Mouse (Mus musculus): ENCODE data around the gene Slc15a5. TPM values are rescaled to one million over a fixed set of nuclear protein-coding genes. Genes with fewer than 3 reads are reported as not detected.

The Slc15a5 gene
- polyA plus RNA-seq, 1 experiment, result not detected

GRCm38 (mm10) chr6:138045364-138045763 lies 34.4 kb downstream of the Slc15a5 start:
- H3K4me3 ChIP-seq, result no peak overlapping the region
- no peak overlapping the region for H3K4me2 ChIP-seq (ENCODE audit: low read depth)
- no peaks in the 10 kb centered on the region for H3K79me2 ChIP-seq (ENCODE audit: control insufficient read depth, insufficient read depth)
- no peaks in the 10 kb centered on the region for H3K27me3 ChIP-seq (ENCODE audit: control insufficient read depth, insufficient read depth, insufficient read length)
- H3K36me3 ChIP-seq (ENCODE audit: control insufficient read depth, insufficient read depth), result no peaks in the 10 kb centered on the region
- H3ac ChIP-seq (ENCODE audit: control insufficient read depth, insufficient read length), result no peak overlapping the region
- TF ChIP-seq POLR2A (IDR thresholded peaks at IDR 0.05; ENCODE audit: insufficient read length, low read depth) (no peak), REST (IDR thresholded peaks at IDR 0.05; ENCODE audit: insufficient read depth, insufficient read length) (no peak), MYOD1 (IDR thresholded peaks at IDR 0.05; ENCODE audit: control insufficient read depth in 1 of 3, insufficient read length in 2 of 3, low read depth in 2 of 3) (no peak), POLR2AphosphoS2 (IDR thresholded peaks at IDR 0.05; ENCODE audit: insufficient read length, low read depth) (no peak), E2F4 (IDR thresholded peaks at IDR 0.05; ENCODE audit: insufficient read depth) (no peak), CEBPB (IDR thresholded peaks at IDR 0.05; ENCODE audit: insufficient read depth, poor library complexity, severe bottlenecking) (no peak), TCF3 (IDR thresholded peaks at IDR 0.05; ENCODE audit: insufficient read length, low read depth) (no peak), SRF (IDR thresholded peaks at IDR 0.05; ENCODE audit: control insufficient read depth, insufficient read length, low read depth) (no peak), TCF12 (IDR thresholded peaks at IDR 0.05; ENCODE audit: insufficient read depth, poor library complexity, severe bottlenecking) (no peak), MAX (IDR thresholded peaks at IDR 0.05; ENCODE audit: low read depth) (no peak), MYOG (IDR thresholded peaks at IDR 0.05; ENCODE audit: control insufficient read depth in 1 of 3, insufficient read depth in 1 of 3, insufficient read length in 2 of 3, low read depth in 2 of 3) (no peak), USF1 (IDR thresholded peaks at IDR 0.05; ENCODE audit: low read depth) (no peak)

- Histone ChIP-seq H3K4me2 (ENCODE audit: low read depth) (no peak overlapping the region), H3K4me3 (no peak overlapping the region), H3ac (ENCODE audit: control insufficient read depth, insufficient read length) (no peak overlapping the region), H3K79me2 (ENCODE audit: control insufficient read depth, insufficient read depth) (no peaks in the 10 kb centered on the region), H3K27me3 (ENCODE audit: control insufficient read depth, insufficient read depth, insufficient read length) (no peaks in the 10 kb centered on the region), H3K36me3 (ENCODE audit: control insufficient read depth, insufficient read depth) (no peaks in the 10 kb centered on the region)
- TF ChIP-seq REST (IDR thresholded peaks at IDR 0.05; ENCODE audit: insufficient read depth, insufficient read length) (no peak), POLR2AphosphoS2 (IDR thresholded peaks at IDR 0.05; ENCODE audit: insufficient read length, low read depth) (no peak)
Observed at GRCm38 (mm10) chr6:138042891-138043290, 36.8 kb downstream of the Slc15a5 start.

GRCm38 (mm10) chr6:138041865-138042264 lies 37.9 kb downstream of the Slc15a5 start:
- no peak overlapping the region for H3ac ChIP-seq (ENCODE audit: control insufficient read depth, insufficient read length)

GRCm38 (mm10) chr6:138037587-138037986 lies 42.1 kb downstream of the Slc15a5 start:
- Histone ChIP-seq H3K27me3 (ENCODE audit: control insufficient read depth, insufficient read depth, insufficient read length) (no peaks in the 10 kb centered on the region), H3K79me2 (ENCODE audit: control insufficient read depth, insufficient read depth) (no peaks in the 10 kb centered on the region), H3K4me2 (ENCODE audit: low read depth) (no peak overlapping the region), H3K4me3 (no peak overlapping the region), H3ac (ENCODE audit: control insufficient read depth, insufficient read length) (no peak overlapping the region), H3K36me3 (ENCODE audit: control insufficient read depth, insufficient read depth) (no peaks in the 10 kb centered on the region)
- no peak for TF ChIP-seq USF1 (IDR thresholded peaks at IDR 0.05; ENCODE audit: low read depth)
- TF ChIP-seq CEBPB (IDR thresholded peaks at IDR 0.05; ENCODE audit: insufficient read depth, poor library complexity, severe bottlenecking), result no peak
- no peak for TF ChIP-seq POLR2AphosphoS2 (IDR thresholded peaks at IDR 0.05; ENCODE audit: insufficient read length, low read depth)
- no peak for TF ChIP-seq TCF3 (IDR thresholded peaks at IDR 0.05; ENCODE audit: insufficient read length, low read depth)
- TF ChIP-seq MYOG (IDR thresholded peaks at IDR 0.05; ENCODE audit: control insufficient read depth in 1 of 3, insufficient read depth in 1 of 3, insufficient read length in 2 of 3, low read depth in 2 of 3), result no peak
- no peak for TF ChIP-seq MYOD1 (IDR thresholded peaks at IDR 0.05; ENCODE audit: control insufficient read depth in 1 of 3, insufficient read length in 2 of 3, low read depth in 2 of 3)
- TF ChIP-seq MAX (IDR thresholded peaks at IDR 0.05; ENCODE audit: low read depth), result no peak
- TF ChIP-seq TCF12 (IDR thresholded peaks at IDR 0.05; ENCODE audit: insufficient read depth, poor library complexity, severe bottlenecking), result no peak
- no peak for TF ChIP-seq SRF (IDR thresholded peaks at IDR 0.05; ENCODE audit: control insufficient read depth, insufficient read length, low read depth)
- TF ChIP-seq REST (IDR thresholded peaks at IDR 0.05; ENCODE audit: insufficient read depth, insufficient read length), result no peak
- TF ChIP-seq E2F4 (IDR thresholded peaks at IDR 0.05; ENCODE audit: insufficient read depth), result no peak

More at GRCm38 (mm10) chr6:138041865-138042264, 37.9 kb downstream of the Slc15a5 start:
- H3K27me3 ChIP-seq (ENCODE audit: control insufficient read depth, insufficient read depth, insufficient read length), result no peaks in the 10 kb centered on the region
- TF ChIP-seq CEBPB (IDR thresholded peaks at IDR 0.05; ENCODE audit: insufficient read depth, poor library complexity, severe bottlenecking) (no peak), E2F4 (IDR thresholded peaks at IDR 0.05; ENCODE audit: insufficient read depth) (no peak), MAX (IDR thresholded peaks at IDR 0.05; ENCODE audit: low read depth) (no peak), POLR2A (IDR thresholded peaks at IDR 0.05; ENCODE audit: insufficient read length, low read depth) (no peak), POLR2AphosphoS2 (IDR thresholded peaks at IDR 0.05; ENCODE audit: insufficient read length, low read depth) (no peak), MYOD1 (IDR thresholded peaks at IDR 0.05; ENCODE audit: control insufficient read depth in 1 of 3, insufficient read length in 2 of 3, low read depth in 2 of 3) (no peak), TCF3 (IDR thresholded peaks at IDR 0.05; ENCODE audit: insufficient read length, low read depth) (no peak), USF1 (IDR thresholded peaks at IDR 0.05; ENCODE audit: low read depth) (no peak), MYOG (IDR thresholded peaks at IDR 0.05; ENCODE audit: control insufficient read depth in 1 of 3, insufficient read depth in 1 of 3, insufficient read length in 2 of 3, low read depth in 2 of 3) (no peak), SRF (IDR thresholded peaks at IDR 0.05; ENCODE audit: control insufficient read depth, insufficient read length, low read depth) (no peak), REST (IDR thresholded peaks at IDR 0.05; ENCODE audit: insufficient read depth, insufficient read length) (no peak), TCF12 (IDR thresholded peaks at IDR 0.05; ENCODE audit: insufficient read depth, poor library complexity, severe bottlenecking) (no peak)
- H3K36me3 ChIP-seq (ENCODE audit: control insufficient read depth, insufficient read depth), result no peaks in the 10 kb centered on the region
- H3K4me3 ChIP-seq, result no peak overlapping the region
- H3K79me2 ChIP-seq (ENCODE audit: control insufficient read depth, insufficient read depth), result no peaks in the 10 kb centered on the region
- no peak overlapping the region for H3K4me2 ChIP-seq (ENCODE audit: low read depth)

GRCm38 (mm10) chr6:138036891-138037290 lies 42.8 kb downstream of the Slc15a5 start:
- Histone ChIP-seq H3K27me3 (ENCODE audit: control insufficient read depth, insufficient read depth, insufficient read length) (no peaks in the 10 kb centered on the region), H3K79me2 (ENCODE audit: control insufficient read depth, insufficient read depth) (no peaks in the 10 kb centered on the region), H3K4me2 (ENCODE audit: low read depth) (no peak overlapping the region), H3ac (ENCODE audit: control insufficient read depth, insufficient read length) (no peak overlapping the region), H3K36me3 (ENCODE audit: control insufficient read depth, insufficient read depth) (no peaks in the 10 kb centered on the region), H3K4me3 (no peak overlapping the region)
- TF ChIP-seq MYOD1 (IDR thresholded peaks at IDR 0.05; ENCODE audit: control insufficient read depth in 1 of 3, insufficient read length in 2 of 3, low read depth in 2 of 3), result no peak
- TF ChIP-seq CEBPB (IDR thresholded peaks at IDR 0.05; ENCODE audit: insufficient read depth, poor library complexity, severe bottlenecking), result no peak
- TF ChIP-seq POLR2AphosphoS2 (IDR thresholded peaks at IDR 0.05; ENCODE audit: insufficient read length, low read depth), result no peak
- no peak for TF ChIP-seq E2F4 (IDR thresholded peaks at IDR 0.05; ENCODE audit: insufficient read depth)
- TF ChIP-seq USF1 (IDR thresholded peaks at IDR 0.05; ENCODE audit: low read depth), result no peak
- no peak for TF ChIP-seq REST (IDR thresholded peaks at IDR 0.05; ENCODE audit: insufficient read depth, insufficient read length)
